Mouse (Mus musculus) hindlimb bud, embryonic 11.5 days (tissue): ENCODE data around the gene Ipo13.

Experiments
- DNase-seq: peaks from one replicate; pipeline ENCODE4 v3.0.0-alpha.2; 2012; ENCODE audit warnings: low read depth, low spot score; ENCODE audit errors: extremely low spot score

Ipo13 gene

DNA sequence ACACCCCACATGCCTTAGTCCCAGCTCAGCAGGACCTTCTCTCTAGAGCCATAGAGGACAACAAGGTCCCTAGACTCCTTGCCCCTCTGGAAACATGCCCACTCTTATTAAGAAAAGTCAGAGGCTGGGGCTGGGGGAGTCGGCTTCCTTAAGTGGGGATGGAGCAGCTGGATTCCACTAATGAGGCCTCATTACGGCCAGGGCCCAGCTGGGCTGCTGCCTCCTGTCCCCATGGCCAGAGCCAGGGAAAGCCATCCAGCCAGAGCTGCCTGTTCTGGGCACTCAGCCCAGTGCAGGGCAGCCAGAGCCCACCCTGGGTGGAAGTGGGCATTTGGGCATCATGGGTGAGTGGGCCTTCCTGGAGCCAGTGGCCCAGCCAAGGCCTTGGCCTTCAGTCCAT is 67.8 kb downstream of the Ipo13 start:
- DNase-seq: no peak

GRCm38 (mm10) chr4:117846261-117846660 is 68.5 kb downstream of the Ipo13 start:
- no peak for DNase-seq

- DNase-seq: no peak
These were observed 69.5 kb downstream of the Ipo13 start for GRCm38 (mm10) chr4:117845316-117845715.
